Mouse (Mus musculus) spleen, embryonic (tissue): ENCODE data around the gene Tbc1d8.

Source experiments
- CTCF ChIA-PET: fragments of 350-600 bp; sonication (Branson Sonifier 250); formaldehyde crosslinking; loops from one replicate; lab custom pipeline; 2022; lab: Charles Lee

Gene Tbc1d8

GRCm38 (mm10) chr1:39479254-39479653 lies 699 bp upstream of the Tbc1d8 start:
- CTCF ChIA-PET, result interaction anchor here (0.6 kb wide), 1 partner anchor 206 kb away, joined by 4 read pairs; no protein-coding TSS in a partner anchor

DNA sequence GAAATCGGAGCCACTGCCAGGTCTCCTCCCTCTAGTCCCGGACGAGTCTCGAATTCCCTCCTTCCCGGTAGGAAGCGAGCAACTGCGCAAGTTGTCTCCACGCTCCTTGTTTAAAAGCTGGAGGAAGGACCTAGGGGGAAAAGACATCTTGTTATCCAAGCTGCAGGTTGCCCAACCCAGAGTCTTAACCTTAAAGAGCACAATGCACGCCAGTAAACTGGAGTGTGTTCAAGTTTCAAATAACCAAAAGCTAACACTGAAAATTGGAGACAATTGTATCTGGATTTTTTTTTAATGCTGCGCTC lies 293 bp upstream of the Tbc1d8 start:
- CTCF ChIA-PET, result interaction anchor here (0.6 kb wide), 1 partner anchor 206 kb away, joined by 4 read pairs; no protein-coding TSS in a partner anchor

DNA sequence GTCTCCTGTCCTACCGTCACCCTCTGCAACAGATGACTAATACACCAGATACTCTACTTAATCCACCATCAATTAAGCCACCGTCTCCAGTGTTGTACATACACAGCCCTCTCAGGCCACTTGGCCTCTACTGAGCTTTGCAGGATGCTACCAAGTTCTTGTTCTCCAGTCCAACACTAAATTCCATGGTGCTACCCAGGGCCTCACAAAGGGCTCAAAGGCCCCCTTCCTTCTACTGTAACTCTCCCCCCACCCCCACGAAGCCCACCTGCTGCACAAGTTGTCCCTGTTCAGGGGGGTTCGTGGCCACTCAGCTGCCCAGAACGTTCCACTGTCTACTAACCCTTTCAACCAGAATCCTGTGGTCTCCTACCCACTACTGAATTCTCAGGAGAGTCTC lies 1.5 kb downstream of the Tbc1d8 start:
- CTCF ChIA-PET, result no interaction called here

- CTCF ChIA-PET, result no interaction called here
These were observed 2.2 kb downstream of the Tbc1d8 start for GRCm38 (mm10) chr1:39476341-39476740.

- CTCF ChIA-PET, result no interaction called here
These were observed 4.0 kb downstream of the Tbc1d8 start for GRCm38 (mm10) chr1:39474516-39474915.

DNA sequence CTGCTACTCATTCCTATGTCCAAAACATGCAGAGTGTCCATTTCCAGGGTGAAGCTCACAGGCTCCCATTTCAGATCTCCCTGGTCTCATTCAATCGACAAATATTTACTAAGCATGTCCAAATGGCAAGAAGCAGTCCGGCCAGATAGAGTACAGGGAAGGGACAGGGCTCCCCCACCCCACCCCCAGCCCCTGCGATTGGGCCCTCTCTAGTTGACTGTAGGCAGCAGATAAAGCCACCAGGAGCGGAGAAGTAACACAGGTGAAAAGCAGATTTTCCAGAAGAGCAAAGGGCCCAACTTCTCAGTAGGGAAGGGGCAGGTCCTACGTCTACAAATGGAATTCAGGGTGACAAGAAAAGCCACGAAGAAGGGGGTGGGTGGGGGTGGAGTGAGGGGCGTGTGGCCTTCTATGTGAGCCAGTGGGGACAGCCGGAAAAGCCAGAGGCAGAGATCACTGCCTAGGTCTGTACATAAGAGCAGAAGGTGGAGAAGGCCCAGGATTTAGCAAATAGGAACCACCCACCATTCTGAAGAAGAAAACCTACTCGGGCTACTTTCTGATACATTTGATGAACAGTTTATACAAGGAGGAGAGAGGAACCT lies 7.2 kb downstream of the Tbc1d8 start:
- CTCF ChIA-PET, result no interaction called here

DNA sequence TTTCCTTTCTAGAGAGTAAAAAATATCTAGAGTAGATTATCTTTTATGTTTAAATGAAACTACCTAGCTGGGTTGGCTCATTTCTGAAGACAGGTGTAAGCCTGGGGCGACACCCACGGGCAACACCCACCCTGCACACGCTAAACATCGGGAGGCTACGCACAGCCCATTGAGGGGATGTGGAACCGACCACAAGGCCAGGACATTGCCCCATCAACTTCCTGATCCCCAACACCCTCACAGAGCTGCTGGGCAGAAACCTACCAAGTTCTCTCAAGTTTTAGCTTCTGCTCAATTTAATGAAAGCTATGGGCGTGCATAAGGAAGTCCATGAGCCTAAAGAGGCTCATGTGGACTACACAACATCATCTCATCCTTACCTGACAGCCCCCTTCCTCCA lies 9.6 kb downstream of the Tbc1d8 start:
- CTCF ChIA-PET, result no interaction called here

DNA sequence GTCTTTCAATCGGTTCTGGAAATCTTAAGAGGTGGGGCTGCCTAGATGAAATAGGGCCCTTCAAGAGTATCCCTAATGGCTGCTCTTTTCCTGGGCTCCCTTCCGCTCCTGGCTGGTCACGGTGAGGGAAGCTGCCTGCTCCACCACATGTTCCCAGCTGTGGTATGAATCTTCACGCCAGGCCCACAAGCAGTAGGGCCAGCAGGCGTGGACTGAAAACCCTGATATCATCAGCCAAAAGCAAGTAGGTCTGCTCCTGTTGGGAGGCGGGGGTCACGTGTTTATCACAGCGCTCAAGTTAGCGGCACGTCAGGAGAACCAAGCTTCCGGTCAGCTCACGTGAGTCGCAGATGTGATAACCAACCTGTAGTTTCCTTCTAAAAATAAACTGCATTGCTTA lies 12.0 kb downstream of the Tbc1d8 start:
- CTCF ChIA-PET, result interaction anchor here (0.5 kb wide), 1 partner anchor 629 kb away, joined by 3 read pairs; no protein-coding TSS in a partner anchor

GRCm38 (mm10) chr1:39464760-39465159 lies 13.8 kb downstream of the Tbc1d8 start:
- CTCF ChIA-PET, result no interaction called here

- CTCF ChIA-PET, result interaction anchor here (0.6 kb wide), 1 partner anchor 46 kb away, joined by 4 read pairs; no protein-coding TSS in a partner anchor
These were observed 15.6 kb downstream of the Tbc1d8 start for GRCm38 (mm10) chr1:39462937-39463444.

GRCm38 (mm10) chr1:39462036-39462435 lies 16.5 kb downstream of the Tbc1d8 start:
- CTCF ChIA-PET, result no interaction called here

GRCm38 (mm10) chr1:39460495-39460894 lies 18.1 kb downstream of the Tbc1d8 start:
- CTCF ChIA-PET, result no interaction called here

GRCm38 (mm10) chr1:39457887-39458874 lies 20.4 kb downstream of the Tbc1d8 start:
- CTCF ChIA-PET, result no interaction called here

GRCm38 (mm10) chr1:39456421-39456853 lies 22.1 kb downstream of the Tbc1d8 start:
- CTCF ChIA-PET, result no interaction called here

DNA sequence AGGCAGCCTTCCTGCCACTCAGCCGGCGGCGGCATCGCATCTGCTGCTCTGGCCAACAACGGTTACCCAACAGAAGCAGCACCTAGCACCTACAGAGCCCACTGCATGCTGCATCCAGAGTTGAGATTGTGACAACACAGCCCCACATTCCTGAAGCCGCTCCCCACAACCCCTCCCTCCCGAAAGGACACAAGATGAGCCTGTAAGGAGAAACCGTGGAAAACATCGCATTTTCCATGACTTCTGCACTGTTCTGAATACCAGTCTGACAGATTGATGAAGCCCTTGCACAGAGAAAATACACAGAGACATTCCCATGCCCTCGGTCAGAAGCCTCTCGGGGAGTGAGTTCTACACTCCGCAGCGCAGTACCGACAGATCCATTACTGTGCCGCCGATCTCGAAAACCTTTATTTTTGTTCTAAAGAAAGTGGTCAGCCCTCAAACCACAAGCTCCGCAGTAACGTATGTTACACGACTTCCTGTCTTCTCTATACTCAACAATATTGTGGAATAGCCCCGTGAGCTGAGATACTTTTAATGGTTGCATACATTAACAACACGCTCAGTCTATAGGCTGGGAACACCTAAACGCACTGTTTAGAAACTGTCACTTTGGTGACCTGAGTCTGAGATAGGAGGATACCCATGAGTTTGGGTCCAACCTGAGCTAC lies 23.1 kb downstream of the Tbc1d8 start:
- CTCF ChIA-PET, result no interaction called here

DNA sequence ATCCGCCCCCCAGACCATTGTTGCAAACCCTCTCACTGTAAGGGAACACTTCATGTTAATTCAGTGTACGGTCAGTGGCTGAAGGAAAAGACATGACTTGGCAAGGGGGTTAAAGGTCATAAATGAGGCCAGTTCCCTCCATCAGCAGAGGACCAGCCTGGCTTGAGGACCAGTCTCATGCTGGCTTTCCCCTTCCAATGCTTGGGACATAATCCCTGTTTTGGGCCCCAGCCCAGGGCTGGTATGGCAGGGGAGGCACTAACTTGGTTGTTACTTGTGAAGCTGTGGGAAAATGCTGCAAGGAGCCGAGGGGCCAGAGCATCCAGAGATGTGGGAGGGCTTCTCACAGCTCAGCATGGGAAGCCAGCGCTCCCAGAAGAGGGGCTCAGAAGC lies 23.8 kb downstream of the Tbc1d8 start:
- CTCF ChIA-PET, result no interaction called here

DNA sequence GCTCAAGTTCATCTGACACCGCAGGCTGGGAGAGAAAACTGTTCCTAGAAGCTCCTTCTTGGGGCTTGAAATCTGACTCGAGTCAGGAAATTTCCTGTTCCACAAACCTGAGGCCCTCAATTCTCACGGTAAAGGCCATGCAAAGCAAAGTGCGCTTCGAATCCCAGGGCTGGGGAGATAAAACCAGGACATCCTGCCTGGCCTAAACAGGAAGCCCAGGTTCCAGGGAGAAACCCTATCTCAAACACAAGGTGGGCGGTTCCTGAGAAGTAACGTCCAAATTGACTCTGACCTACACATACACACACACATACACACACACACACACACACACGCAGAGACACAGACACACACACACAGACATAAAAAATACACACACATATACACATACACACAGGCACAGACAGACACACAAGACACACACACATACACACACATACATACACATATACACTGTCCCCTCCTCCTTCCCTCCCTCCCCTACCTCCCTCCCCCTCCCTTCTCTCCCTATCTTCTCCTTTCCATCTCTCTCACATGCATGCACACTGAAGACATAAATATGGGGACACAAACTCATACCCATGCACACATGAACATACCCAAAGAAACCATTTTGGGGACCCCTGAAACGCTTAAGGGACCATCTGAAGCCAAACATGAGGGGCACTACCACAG lies 24.3 kb downstream of the Tbc1d8 start:
- CTCF ChIA-PET, result no interaction called here

DNA sequence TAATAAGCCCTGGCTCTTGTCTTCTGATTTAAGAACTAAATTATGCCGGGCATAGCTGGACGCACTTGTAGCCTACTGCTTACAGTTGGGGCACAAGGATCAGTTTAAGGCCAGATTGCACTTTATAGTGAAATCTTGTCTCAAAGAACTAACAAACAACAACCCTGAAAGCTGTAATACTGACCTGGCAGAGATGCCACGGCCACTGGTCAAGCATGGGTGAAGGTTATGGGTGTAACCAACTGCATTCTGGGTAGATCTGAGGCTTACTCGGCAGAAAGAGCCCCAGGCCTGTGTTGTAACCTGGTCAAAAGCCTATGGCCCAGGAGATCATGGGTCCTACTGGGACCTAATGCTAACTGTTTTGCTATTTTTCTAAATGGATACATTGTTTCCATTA lies 26.4 kb downstream of the Tbc1d8 start:
- CTCF ChIA-PET, result no interaction called here

DNA sequence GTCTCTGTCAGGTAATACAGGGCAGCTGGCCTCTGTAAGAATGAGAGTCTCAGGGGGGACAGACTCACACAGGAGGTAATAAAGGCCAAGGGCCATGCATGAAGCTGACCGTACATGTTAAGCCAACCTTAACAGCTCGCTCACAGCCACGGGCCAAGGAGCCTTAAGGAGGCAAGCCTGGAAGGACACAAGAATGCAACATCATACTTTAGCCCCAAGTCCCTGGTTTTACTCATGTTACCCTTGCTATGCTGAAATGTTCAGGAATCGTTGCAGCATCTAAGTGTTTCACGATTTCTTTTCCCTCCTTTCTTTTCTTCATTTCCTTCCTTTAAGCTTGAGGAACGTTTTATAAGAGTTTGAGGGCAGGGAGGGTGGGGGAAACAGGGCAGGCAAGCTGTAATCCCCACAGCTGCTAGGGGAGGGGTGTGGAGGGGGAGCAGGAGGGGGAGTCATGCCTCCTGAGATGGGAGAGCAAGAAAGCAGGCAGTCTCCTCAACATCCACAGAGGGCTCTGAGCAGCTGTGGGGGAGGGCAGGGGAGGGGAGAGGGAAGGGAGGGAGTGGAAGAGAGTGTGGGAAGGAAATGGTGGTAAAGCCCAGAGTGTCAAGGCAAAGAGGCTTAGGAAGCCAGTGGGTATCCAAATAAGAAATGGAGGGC lies 28.4 kb downstream of the Tbc1d8 start:
- CTCF ChIA-PET, result no interaction called here

GRCm38 (mm10) chr1:39449251-39449790 lies 29.2 kb downstream of the Tbc1d8 start:
- CTCF ChIA-PET, result no interaction called here

- CTCF ChIA-PET, result no interaction called here
These were observed 29.7 kb downstream of the Tbc1d8 start for GRCm38 (mm10) chr1:39448819-39449218.
